Mouse (Mus musculus) thymus, adult 2 months (tissue): ENCODE results near the gene B4galt2. TPM values are rescaled to one million over a fixed set of nuclear protein-coding genes. Genes with fewer than 3 reads are reported as not detected.
A peak's percentile ranks its signal among the peaks of the same experiment; 100 is the strongest.

Experiments
- DNase-seq: peaks from one replicate; pipeline ENCODE4 v3.0.0; 2021
- H3K27ac ChIP-seq: fragments of 200-500 bp; 2 replicates; pipeline ENCODE4 v1.5.1; 2012; ENCODE audit warnings: low read length, control low read depth; ENCODE audit not compliant: control insufficient read depth, insufficient read depth
- H3K27me3 ChIP-seq: fragments of 200-500 bp; 2 replicates; pipeline ENCODE4 v1.6.1; 2012; ENCODE audit warnings: mild to moderate bottlenecking, low read length, moderate library complexity, mixed read lengths; ENCODE audit not compliant: control insufficient read depth, insufficient read depth
- H3K36me3 ChIP-seq: fragments of 200-500 bp; 2 replicates; pipeline ENCODE4 v1.6.1; 2012; ENCODE audit warnings: mild to moderate bottlenecking, low read length, moderate library complexity; ENCODE audit not compliant: control insufficient read depth, insufficient read depth
- H3K4me1 ChIP-seq: fragments of 200-500 bp; replicated peaks from 2 replicates; pipeline ENCODE4 v1.6.1; 2012; ENCODE audit warnings: low read length; ENCODE audit not compliant: control insufficient read depth, insufficient read depth
- H3K4me3 ChIP-seq: fragments of 200-500 bp; 2 replicates; pipeline ENCODE4 v1.5.1; 2012; ENCODE audit warnings: mild to moderate bottlenecking, low read length, control low read depth, moderate library complexity; ENCODE audit not compliant: control insufficient read depth, insufficient read depth
- CTCF ChIP-seq: fragments of 200-500 bp; IDR thresholded peaks from 2 replicates; pipeline ENCODE4 v1.5.1; 2012; ENCODE audit warnings: mild to moderate bottlenecking, control low read depth, low read length, moderate library complexity, borderline replicate concordance; ENCODE audit not compliant: control insufficient read depth, poor library complexity, insufficient read depth; ENCODE audit errors: extremely low read depth
- POLR2A ChIP-seq: fragments of 200-500 bp; IDR thresholded peaks from 2 replicates; pipeline ENCODE4 v1.6.1; 2012; ENCODE audit warnings: mild to moderate bottlenecking, low read length, control low read depth, moderate library complexity; ENCODE audit not compliant: control insufficient read depth, poor library complexity, insufficient read depth; ENCODE audit errors: extremely low read depth
- WGBS: fragments of 180-500 bp; shearing (Covaris S2); methylation state at CpG from one replicate; pipeline ENCODE4 v1.1.7; 2018; 5-methylcytosine and 5-hydroxymethylcytosine counted together
- polyA plus RNA-seq: library from polyadenylated mRNA; depleted of rRNA; stranded (reverse); fragments of >200 nt; gene quantifications from 2 replicates; pipeline ENCODE4 v1.2.3, GENCODE M21; 2012

Gene B4galt2
- polyA plus RNA-seq, 1 experiment = 3.7 TPM

DNA sequence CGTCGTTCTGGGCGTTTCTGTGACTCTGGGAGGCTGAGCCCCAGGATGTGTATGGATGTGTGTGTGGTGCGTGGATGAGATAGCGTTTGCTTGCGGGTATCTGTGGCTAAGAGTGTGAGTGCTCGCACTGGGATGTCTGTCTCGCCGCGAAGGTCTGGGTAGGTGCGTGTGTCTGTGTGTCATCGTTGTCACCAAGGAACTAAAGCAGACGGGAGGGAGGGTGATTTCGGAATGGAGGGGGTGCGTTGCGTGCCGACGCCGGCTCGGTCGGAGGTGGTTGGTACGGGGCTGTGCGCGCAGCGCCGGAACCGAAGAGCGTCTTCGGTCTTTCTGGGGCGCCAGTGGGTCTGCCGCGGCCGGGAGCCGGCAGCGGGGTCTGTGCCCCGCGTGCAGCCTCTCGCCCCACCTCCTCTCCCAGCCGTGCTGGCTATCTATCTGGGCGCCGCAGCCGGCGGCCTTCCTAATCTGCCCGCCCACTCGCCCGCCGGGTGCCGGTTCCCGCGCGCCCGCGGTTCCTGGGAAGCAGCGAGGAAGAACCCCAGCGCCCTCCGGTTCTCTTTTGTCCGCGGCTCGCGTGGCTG is 47.7 kb downstream of the B4galt2 start:
- WGBS = 1% methylated on average over 59 of the region's 60 CpGs
- Histone ChIP-seq H3K27me3 (no peaks in the 10 kb centered on the region), H3K36me3 (no peaks in the 10 kb centered on the region), H3K4me1 (peaks cover 9% of the 10 kb centered on the region; the same call in 1 of the 2 replicates), H3K4me3 (peak overlapping the region; percentile 83), H3K27ac (no peak overlapping the region)
- DNase-seq = no peak
- TF ChIP-seq CTCF (no peak), POLR2A (no peak)

DNA sequence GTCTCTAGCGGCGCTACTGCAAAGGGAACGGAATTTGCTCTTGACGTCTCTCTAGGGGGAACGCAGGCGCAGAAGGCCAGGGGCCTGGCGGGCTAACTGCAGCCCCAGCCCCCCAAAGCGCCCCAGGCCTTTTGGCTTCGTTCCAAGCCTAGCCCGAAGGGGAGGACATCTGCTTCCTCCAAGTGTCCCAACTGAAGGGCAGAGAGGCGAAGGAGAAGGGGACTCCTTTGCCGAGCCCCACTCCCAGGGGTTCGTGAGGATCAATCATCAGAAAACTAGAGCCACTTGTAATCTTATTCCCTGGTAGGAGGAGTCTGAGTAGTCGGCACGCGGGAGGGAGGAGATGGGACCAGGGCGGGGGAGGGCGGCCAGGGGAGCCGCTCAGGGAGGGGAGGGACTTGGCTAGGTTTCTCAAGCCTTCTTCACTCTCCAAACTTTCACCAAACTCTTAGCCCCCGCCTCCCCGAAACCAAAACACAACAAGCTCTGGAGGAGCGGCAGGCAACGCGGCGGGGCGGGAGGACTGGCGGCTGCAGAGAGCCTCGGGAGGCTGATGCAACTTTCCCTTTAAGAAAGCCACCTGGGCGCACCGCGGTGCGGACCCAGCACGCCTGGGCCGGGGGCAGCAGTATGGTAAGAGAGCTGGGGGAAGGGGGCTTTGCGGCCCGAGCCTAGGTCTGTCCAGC is 48.3 kb downstream of the B4galt2 start:
- Histone ChIP-seq H3K36me3 (no peaks in the 10 kb centered on the region), H3K27me3 (no peaks in the 10 kb centered on the region; the same call in 1 of the 2 replicates), H3K4me1 (peaks cover 9% of the 10 kb centered on the region; the same call in 1 of the 2 replicates), H3K4me3 (peak overlapping the region; percentile 83), H3K27ac (no peak overlapping the region)
- no peak for TF ChIP-seq POLR2A
- TF ChIP-seq CTCF = no peak
- peak; percentile 30 for DNase-seq
- 5% methylated on average over 34 of the region's 36 CpGs for WGBS

DNA sequence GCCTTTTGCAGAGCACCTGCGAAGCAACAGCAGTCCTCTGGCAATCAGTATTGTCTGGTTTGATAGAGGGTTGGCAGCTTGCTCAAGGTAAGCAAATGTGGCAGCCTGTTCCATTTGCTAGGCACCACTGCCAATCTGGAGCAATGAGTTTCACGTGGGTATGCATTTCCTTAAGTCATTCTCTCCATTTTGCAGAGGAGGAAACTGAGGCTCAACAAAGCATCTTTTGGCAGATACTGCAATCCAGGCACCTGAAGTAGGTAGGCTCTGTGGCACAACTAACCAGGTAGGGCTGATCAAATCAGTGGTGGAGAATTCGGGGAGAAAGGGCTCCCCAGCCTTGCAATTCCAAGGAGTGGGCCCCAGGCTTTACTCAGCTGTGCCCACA is 48.8 kb downstream of the B4galt2 start, which contains the start of gene Slc6a9:
Slc6a9 (plus strand) TSS at position 50 of the 388 bp plus-strand sequence.
- H3K4me3 ChIP-seq = peak within 1 kb of the TSS; percentile 83
- peaks cover 9% of the 10 kb centered on the region; the same call in 1 of the 2 replicates for H3K4me1 ChIP-seq
- no peaks in the 10 kb centered on the region; the same call in 1 of the 2 replicates for H3K27me3 ChIP-seq
- H3K27ac ChIP-seq = no peak within 1 kb of the TSS
- DNase-seq = no peak
- 52% methylated on average over 3 of the region's 3 CpGs for WGBS
- no peaks in the 10 kb centered on the region for H3K36me3 ChIP-seq
- TF ChIP-seq CTCF = no peak
- no peak for TF ChIP-seq POLR2A

DNA sequence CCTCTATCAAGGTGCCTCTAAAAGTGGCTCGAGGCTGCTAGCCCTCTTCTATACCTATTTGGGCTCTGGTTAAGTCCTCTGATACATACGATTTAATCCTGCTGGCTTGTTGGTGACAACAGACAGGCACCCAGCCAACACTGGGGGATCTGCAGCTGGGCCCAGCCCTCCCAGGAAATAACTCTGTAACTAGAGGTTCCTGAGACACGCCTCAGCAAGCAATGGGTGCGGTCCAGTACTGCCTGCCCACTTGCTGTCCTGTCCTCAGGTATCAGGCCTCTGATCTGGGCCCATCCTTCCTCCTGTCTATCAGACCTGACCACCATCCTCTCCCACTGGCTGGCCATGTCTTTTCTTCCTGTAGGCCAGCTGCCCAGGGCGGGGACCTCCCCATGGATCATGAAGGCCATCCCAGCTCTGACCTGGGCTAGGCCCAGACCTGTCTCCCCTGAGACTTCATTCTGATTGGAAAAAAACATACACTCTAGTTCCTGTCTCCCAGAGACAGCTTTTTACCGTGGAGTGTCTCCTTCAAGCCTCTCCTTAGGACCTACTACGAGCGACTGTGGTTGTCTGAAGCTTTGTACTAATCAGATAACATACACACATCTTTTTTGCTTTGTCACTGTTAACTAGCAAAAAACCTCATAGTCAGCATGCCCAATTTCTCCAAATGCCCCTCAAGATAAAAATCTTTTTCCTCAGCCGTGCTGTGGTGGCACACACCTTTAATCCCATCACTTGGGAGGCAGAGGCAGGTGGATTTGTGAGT is 51.2 kb downstream of the B4galt2 start:
- no peak for DNase-seq
- Histone ChIP-seq H3K27ac (no peak overlapping the region), H3K4me3 (no peak overlapping the region), H3K27me3 (no peaks in the 10 kb centered on the region; the same call in 1 of the 2 replicates), H3K36me3 (no peaks in the 10 kb centered on the region), H3K4me1 (peaks cover 9% of the 10 kb centered on the region; the same call in 1 of the 2 replicates)
- no peak for TF ChIP-seq CTCF
- no peak for TF ChIP-seq POLR2A
- WGBS = 53% methylated on average over 9 of the region's 9 CpGs

DNA sequence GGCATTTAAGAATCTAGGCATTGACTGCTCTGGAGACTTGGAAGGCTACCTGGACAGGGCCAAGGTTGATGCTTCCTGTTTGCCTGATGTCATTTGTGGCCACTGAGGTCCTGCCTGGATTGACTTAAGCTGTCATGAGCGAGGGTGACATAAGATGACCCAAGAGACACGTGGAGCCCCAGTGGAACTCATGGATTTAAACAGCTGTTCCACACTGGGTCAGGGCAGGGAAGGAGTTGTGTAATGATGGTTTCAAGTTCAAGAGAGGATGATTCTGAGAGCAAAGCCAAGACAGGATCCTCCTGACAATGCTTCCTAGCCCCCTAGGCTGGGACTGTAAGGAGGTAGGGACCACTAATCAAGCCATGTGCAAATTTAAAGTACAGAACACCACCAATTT is 51.8 kb downstream of the B4galt2 start:
- WGBS = 91% methylated on average over 2 of the region's 2 CpGs
- H3K36me3 ChIP-seq = no peaks in the 10 kb centered on the region
- H3K4me1 ChIP-seq = peaks cover 9% of the 10 kb centered on the region; the same call in 1 of the 2 replicates
- H3K27me3 ChIP-seq = no peaks in the 10 kb centered on the region; the same call in 1 of the 2 replicates
- no peak overlapping the region for H3K27ac ChIP-seq
- DNase-seq = no peak
- no peak overlapping the region for H3K4me3 ChIP-seq
- TF ChIP-seq CTCF = no peak
- TF ChIP-seq POLR2A = no peak

DNA sequence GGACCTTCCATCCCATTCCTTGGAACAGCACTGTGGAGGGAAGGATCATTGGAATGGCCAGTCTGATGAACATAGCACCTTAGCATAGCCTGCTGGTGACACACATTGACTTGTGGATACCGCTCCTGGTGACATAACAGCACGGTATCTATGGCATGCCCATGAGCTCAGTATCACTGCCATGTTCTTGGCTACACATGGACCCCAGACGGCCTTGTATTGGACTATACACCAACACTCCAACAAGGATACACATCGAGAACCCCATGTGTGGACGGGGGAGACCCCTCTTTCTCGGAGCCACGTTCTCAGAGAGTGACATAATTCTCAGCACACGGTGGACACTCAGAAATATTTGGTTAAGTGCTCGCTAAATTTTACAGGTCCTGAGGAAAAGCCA is 52.5 kb downstream of the B4galt2 start:
- Histone ChIP-seq H3K4me1 (peaks cover 8% of the 10 kb centered on the region; the same call in 1 of the 2 replicates), H3K27me3 (no peaks in the 10 kb centered on the region; the same call in 1 of the 2 replicates), H3K4me3 (no peak overlapping the region), H3K27ac (no peak overlapping the region), H3K36me3 (no peaks in the 10 kb centered on the region)
- no peak for DNase-seq
- WGBS = 97% methylated on average over 9 of the region's 9 CpGs
- TF ChIP-seq CTCF (no peak), POLR2A (no peak)
